Mouse (Mus musculus) gastrocnemius, postnatal 36 days (tissue): ENCODE data around the gene Arfgap1. TPM values are rescaled to one million over a fixed set of nuclear protein-coding genes. Genes with fewer than 3 reads are reported as not detected.

Experiments
- DNase-seq, 2 experiments: peaks; one replicate each; pipeline ENCODE4 v3.0.0; 2022
- intact Hi-C: fragments of 180-260 bp; cut with DNase I; formaldehyde crosslinking; loops from one replicate; pipeline ENCODE4 v1.15.1; 2025
- total RNA-seq, 2 experiments: library from RNA; stranded (reverse); gene quantifications; 2 replicates each; pipeline ENCODE4 v1.2.3; 2021

Gene Arfgap1
- total RNA-seq, 2 experiments from 2014 or later: 28.3 to 30.0 TPM

GRCm38 (mm10) chr2:180966092-180966882, 738 bp upstream of the Arfgap1 start:
- intact Hi-C loops: loop anchor here (10.0 kb wide), 1 partner anchor 161 kb away; no protein-coding TSS in a partner anchor
- DNase-seq: no peak

- intact Hi-C loops: no loop called here
- DNase-seq: no peak
Measured at GRCm38 (mm10) chr2:180981133-180981532, 14.1 kb downstream of the Arfgap1 start.

GRCm38 (mm10) chr2:180985635-180986034, 18.6 kb downstream of the Arfgap1 start:
- intact Hi-C loops: no loop called here
- no peak for DNase-seq

- no peak for DNase-seq
- intact Hi-C loops: no loop called here
Measured at GRCm38 (mm10) chr2:180986449-180986848, 19.4 kb downstream of the Arfgap1 start, which contains the start of gene Col20a1. Gene Col20a1, plus strand, starts transcription at chr2:180986535.

GRCm38 (mm10) chr2:180987001-180987400, 20.0 kb downstream of the Arfgap1 start:
- intact Hi-C loops: no loop called here

GRCm38 (mm10) chr2:180987432-180988030, 20.5 kb downstream of the Arfgap1 start:
- DNase-seq: no peak
- intact Hi-C loops: no loop called here

More at GRCm38 (mm10) chr2:180987001-180987400, 20.0 kb downstream of the Arfgap1 start:
- DNase-seq: no peak

GRCm38 (mm10) chr2:180988347-180988913, 21.4 kb downstream of the Arfgap1 start:
- no peak for DNase-seq
- intact Hi-C loops: no loop called here

- DNase-seq: no peak
- intact Hi-C loops: no loop called here
Measured at GRCm38 (mm10) chr2:180988948-180989347, 21.9 kb downstream of the Arfgap1 start.

- intact Hi-C loops: no loop called here
- DNase-seq: no peak
Measured at GRCm38 (mm10) chr2:180990347-180990746, 23.3 kb downstream of the Arfgap1 start.

GRCm38 (mm10) chr2:180994360-180994759, 27.3 kb downstream of the Arfgap1 start:
- intact Hi-C loops: no loop called here

GRCm38 (mm10) chr2:180995457-180995856, 28.4 kb downstream of the Arfgap1 start:
- intact Hi-C loops: no loop called here
- no peak for DNase-seq

More at GRCm38 (mm10) chr2:180994360-180994759, 27.3 kb downstream of the Arfgap1 start:
- no peak for DNase-seq

GRCm38 (mm10) chr2:180996436-180996835, 29.4 kb downstream of the Arfgap1 start:
- intact Hi-C loops: loop anchor here (2.0 kb wide), 1 partner anchor 64 kb away; no protein-coding TSS in a partner anchor
- no peak for DNase-seq

GRCm38 (mm10) chr2:180996905-180997304, 29.9 kb downstream of the Arfgap1 start:
- intact Hi-C loops: loop anchor here (2.0 kb wide), 1 partner anchor 64 kb away; no protein-coding TSS in a partner anchor
- no peak for DNase-seq

GRCm38 (mm10) chr2:181007054-181007453, 40.0 kb downstream of the Arfgap1 start:
- DNase-seq: no peak
- intact Hi-C loops: no loop called here

- DNase-seq: no peak
- intact Hi-C loops: no loop called here
Measured at GRCm38 (mm10) chr2:181008339-181008738, 41.3 kb downstream of the Arfgap1 start.

GRCm38 (mm10) chr2:181031406-181031934, 64.4 kb downstream of the Arfgap1 start:
- intact Hi-C loops: no loop called here
- DNase-seq: no peak

Other genes starting within 250 kb of the Arfgap1 start
- gene Slc17a9, start 242.0 kb upstream of the Arfgap1 start, total RNA-seq: under 1 TPM in 1 of 2 experiments, not detected in 1; 0.33 TPM
- gene Bhlhe23, start 190.3 kb upstream of the Arfgap1 start, total RNA-seq: not detected
- gene Ythdf1, start 46.3 kb upstream of the Arfgap1 start, total RNA-seq: 10 to 100 TPM; 33.5 to 37.3 TPM
- gene Birc7, start 38.2 kb upstream of the Arfgap1 start, total RNA-seq: not detected
- gene Nkain4, start 12.5 kb upstream of the Arfgap1 start, total RNA-seq: not detected
- gene Col20a1, start 19.3 kb downstream of the Arfgap1 start, total RNA-seq: 1 to 10 TPM; 1.6 to 1.8 TPM
- gene Chrna4, start 76.3 kb downstream of the Arfgap1 start, total RNA-seq: under 1 TPM; 0.15 to 0.37 TPM
- gene Kcnq2, start 168.1 kb downstream of the Arfgap1 start, total RNA-seq: not detected
- gene Eef1a2, start 189.8 kb downstream of the Arfgap1 start, total RNA-seq: 1,000 to 10,000 TPM; 2,073 to 2,141 TPM
- gene Ppdpf, start 220.0 kb downstream of the Arfgap1 start, total RNA-seq: 10 to 100 TPM; 40.4 to 45.1 TPM
- gene Ptk6, start 235.6 kb downstream of the Arfgap1 start, total RNA-seq: not detected
- gene Srms, start 246.0 kb downstream of the Arfgap1 start, total RNA-seq: under 1 TPM; 0.22 to 0.38 TPM